Mouse (Mus musculus): ENCODE results near the gene Gm42421. TPM values are rescaled to one million over a fixed set of nuclear protein-coding genes. Genes with fewer than 3 reads are reported as not detected.

Gene Gm42421
- polyA plus RNA-seq, 1 experiment from 2014 or later = 1.8 TPM

- Histone ChIP-seq H3K9me3 (replicated peaks; ENCODE audit: control insufficient read depth, low read length, poor library complexity, severe bottlenecking) (no peaks in the 10 kb centered on the region), H3K4me1 (ENCODE audit: control insufficient read depth, insufficient read depth, low read length) (no peaks in the 10 kb centered on the region), H3K27me3 (ENCODE audit: control insufficient read depth, insufficient read depth, low read depth, low read length) (no peaks in the 10 kb centered on the region), H3K4me2 (ENCODE audit: low read length) (no peak overlapping the region), H3K4me3 (ENCODE audit: low read depth, low read length) (no peak overlapping the region), H3K27ac (ENCODE audit: low read length) (no peak overlapping the region), H3K36me3 (ENCODE audit: control insufficient read depth, insufficient read depth, low read length) (no peaks in the 10 kb centered on the region), H3K9ac (ENCODE audit: low read depth, low read length) (no peak overlapping the region)
- no peak for ATAC-seq
- WGBS = 91% methylated on average over 11 of the region's 11 CpGs
Observed at GRCm38 (mm10) chr5:143976232-143976631, 48.3 kb downstream of the Gm42421 start.

- Histone ChIP-seq H3K4me3 (ENCODE audit: low read depth, low read length) (no peak overlapping the region), H3K27ac (ENCODE audit: low read length) (no peak overlapping the region), H3K36me3 (ENCODE audit: control insufficient read depth, insufficient read depth, low read length) (no peaks in the 10 kb centered on the region), H3K9me3 (replicated peaks; ENCODE audit: control insufficient read depth, low read length, poor library complexity, severe bottlenecking) (no peaks in the 10 kb centered on the region), H3K27me3 (ENCODE audit: control insufficient read depth, insufficient read depth, low read depth, low read length) (no peaks in the 10 kb centered on the region), H3K4me2 (ENCODE audit: low read length) (no peak overlapping the region), H3K9ac (ENCODE audit: low read depth, low read length) (no peak overlapping the region), H3K4me1 (ENCODE audit: control insufficient read depth, insufficient read depth, low read length) (no peaks in the 10 kb centered on the region)
- 84% methylated on average over 16 of the region's 16 CpGs for WGBS
- no peak for ATAC-seq
Observed at GRCm38 (mm10) chr5:143976726-143977431, 48.9 kb downstream of the Gm42421 start.

- WGBS = 16% methylated on average over 9 of the region's 9 CpGs
- no peak overlapping the region for H3K9ac ChIP-seq (ENCODE audit: low read depth, low read length)
- ATAC-seq = no peak
Observed at GRCm38 (mm10) chr5:143980858-143981257, 52.9 kb downstream of the Gm42421 start.

GRCm38 (mm10) chr5:143982361-143982760, 54.4 kb downstream of the Gm42421 start:
- no peaks in the 10 kb centered on the region for H3K27me3 ChIP-seq (ENCODE audit: control insufficient read depth, insufficient read depth, low read depth, low read length)
- ATAC-seq = no peak
- WGBS = 85% methylated on average over 2 of the region's 2 CpGs

More at GRCm38 (mm10) chr5:143980858-143981257, 52.9 kb downstream of the Gm42421 start:
- Histone ChIP-seq H3K36me3 (ENCODE audit: control insufficient read depth, insufficient read depth, low read length) (peaks cover 7% of the 10 kb centered on the region), H3K27ac (ENCODE audit: low read length) (no peak overlapping the region), H3K4me3 (ENCODE audit: low read depth, low read length) (no peak overlapping the region), H3K27me3 (ENCODE audit: control insufficient read depth, insufficient read depth, low read depth, low read length) (no peaks in the 10 kb centered on the region), H3K9me3 (replicated peaks; ENCODE audit: control insufficient read depth, low read length, poor library complexity, severe bottlenecking) (no peaks in the 10 kb centered on the region), H3K4me2 (ENCODE audit: low read length) (no peak overlapping the region), H3K4me1 (ENCODE audit: control insufficient read depth, insufficient read depth, low read length) (no peaks in the 10 kb centered on the region)

GRCm38 (mm10) chr5:143985381-143985780, 57.4 kb downstream of the Gm42421 start:
- H3K9ac ChIP-seq (ENCODE audit: low read depth, low read length) = no peak overlapping the region
- WGBS = 90% methylated on average over 7 of the region's 7 CpGs
- no peak overlapping the region for H3K4me2 ChIP-seq (ENCODE audit: low read length)
- H3K4me3 ChIP-seq (ENCODE audit: low read depth, low read length) = no peak overlapping the region
- H3K4me1 ChIP-seq (ENCODE audit: control insufficient read depth, insufficient read depth, low read length) = no peaks in the 10 kb centered on the region
- no peaks in the 10 kb centered on the region for H3K9me3 ChIP-seq (replicated peaks; ENCODE audit: control insufficient read depth, low read length, poor library complexity, severe bottlenecking)
- H3K27me3 ChIP-seq (ENCODE audit: control insufficient read depth, insufficient read depth, low read depth, low read length) = no peaks in the 10 kb centered on the region
- no peak for ATAC-seq
- H3K36me3 ChIP-seq (ENCODE audit: control insufficient read depth, insufficient read depth, low read length) = peaks cover 18% of the 10 kb centered on the region
- no peak overlapping the region for H3K27ac ChIP-seq (ENCODE audit: low read length)

More at GRCm38 (mm10) chr5:143982361-143982760, 54.4 kb downstream of the Gm42421 start:
- no peak overlapping the region for H3K9ac ChIP-seq (ENCODE audit: low read depth, low read length)
- H3K4me1 ChIP-seq (ENCODE audit: control insufficient read depth, insufficient read depth, low read length) = no peaks in the 10 kb centered on the region
- no peaks in the 10 kb centered on the region for H3K9me3 ChIP-seq (replicated peaks; ENCODE audit: control insufficient read depth, low read length, poor library complexity, severe bottlenecking)
- no peak overlapping the region for H3K4me2 ChIP-seq (ENCODE audit: low read length)
- H3K36me3 ChIP-seq (ENCODE audit: control insufficient read depth, insufficient read depth, low read length) = peaks cover 7% of the 10 kb centered on the region
- H3K27ac ChIP-seq (ENCODE audit: low read length) = no peak overlapping the region
- no peak overlapping the region for H3K4me3 ChIP-seq (ENCODE audit: low read depth, low read length)

Other genes with a start within 250 kb of the Gm42421 start
- gene Usp42, start 195.9 kb upstream of the Gm42421 start, polyA plus RNA-seq (2015; fragmentation: Nextera tagmentation; extraction: Ambion mirVana) = 26.0 and 28.0 TPM in 2 replicates
- 42.8 and 45.1 TPM in 2 replicates for gene Eif2ak1, start 110.4 kb upstream of the Gm42421 start, polyA plus RNA-seq (2015; fragmentation: Nextera tagmentation; extraction: Ambion mirVana)
- gene Ankrd61, start 30.5 kb upstream of the Gm42421 start, polyA plus RNA-seq (2015; fragmentation: Nextera tagmentation; extraction: Ambion mirVana) = 0.45 and 0.78 TPM in 2 replicates
- gene Aimp2, start 18.3 kb upstream of the Gm42421 start, polyA plus RNA-seq (2015; fragmentation: Nextera tagmentation; extraction: Ambion mirVana) = 82.8 and 90.3 TPM in 2 replicates
- gene Pms2, start 18.2 kb upstream of the Gm42421 start, polyA plus RNA-seq (2015; fragmentation: Nextera tagmentation; extraction: Ambion mirVana) = 28.6 and 29.1 TPM in 2 replicates
- 3.6 TPM in 2 replicates for gene Rsph10b, start 4.9 kb downstream of the Gm42421 start, polyA plus RNA-seq (2015; fragmentation: Nextera tagmentation; extraction: Ambion mirVana)
- 82.5 and 82.7 TPM in 2 replicates for gene Ccz1, start 86.7 kb downstream of the Gm42421 start, polyA plus RNA-seq (2015; fragmentation: Nextera tagmentation; extraction: Ambion mirVana)
- gene Ocm, start 98.5 kb downstream of the Gm42421 start, polyA plus RNA-seq (2015; fragmentation: Nextera tagmentation; extraction: Ambion mirVana) = not detected in 2 replicates
- 9.0 and 9.3 TPM in 2 replicates for gene Lmtk2, start 172.3 kb downstream of the Gm42421 start, polyA plus RNA-seq (2015; fragmentation: Nextera tagmentation; extraction: Ambion mirVana)